Mouse (Mus musculus) thymus, adult 2 months (tissue): Measurements from ENCODE around the gene Pax7. TPM values are rescaled to one million over a fixed set of nuclear protein-coding genes. Genes with fewer than 3 reads are reported as not detected.

ENCODE experiments used
- DNase-seq: peaks from one replicate; pipeline ENCODE4 v3.0.0; 2021
- H3K27ac ChIP-seq: fragments of 200-500 bp; 2 replicates; pipeline ENCODE4 v1.5.1; 2012; ENCODE audit warnings: low read length, control low read depth; ENCODE audit not compliant: control insufficient read depth, insufficient read depth
- H3K27me3 ChIP-seq: fragments of 200-500 bp; 2 replicates; pipeline ENCODE4 v1.6.1; 2012; ENCODE audit warnings: mild to moderate bottlenecking, low read length, moderate library complexity, mixed read lengths; ENCODE audit not compliant: control insufficient read depth, insufficient read depth
- H3K36me3 ChIP-seq: fragments of 200-500 bp; 2 replicates; pipeline ENCODE4 v1.6.1; 2012; ENCODE audit warnings: mild to moderate bottlenecking, low read length, moderate library complexity; ENCODE audit not compliant: control insufficient read depth, insufficient read depth
- H3K4me1 ChIP-seq: fragments of 200-500 bp; replicated peaks from 2 replicates; pipeline ENCODE4 v1.6.1; 2012; ENCODE audit warnings: low read length; ENCODE audit not compliant: control insufficient read depth, insufficient read depth
- H3K4me3 ChIP-seq: fragments of 200-500 bp; 2 replicates; pipeline ENCODE4 v1.5.1; 2012; ENCODE audit warnings: mild to moderate bottlenecking, low read length, control low read depth, moderate library complexity; ENCODE audit not compliant: control insufficient read depth, insufficient read depth
- CTCF ChIP-seq: fragments of 200-500 bp; IDR thresholded peaks from 2 replicates; pipeline ENCODE4 v1.5.1; 2012; ENCODE audit warnings: mild to moderate bottlenecking, control low read depth, low read length, moderate library complexity, borderline replicate concordance; ENCODE audit not compliant: control insufficient read depth, poor library complexity, insufficient read depth; ENCODE audit errors: extremely low read depth
- POLR2A ChIP-seq: fragments of 200-500 bp; IDR thresholded peaks from 2 replicates; pipeline ENCODE4 v1.6.1; 2012; ENCODE audit warnings: mild to moderate bottlenecking, low read length, control low read depth, moderate library complexity; ENCODE audit not compliant: control insufficient read depth, poor library complexity, insufficient read depth; ENCODE audit errors: extremely low read depth
- WGBS: fragments of 180-500 bp; shearing (Covaris S2); methylation state at CpG from one replicate; pipeline ENCODE4 v1.1.7; 2018; 5-methylcytosine and 5-hydroxymethylcytosine counted together
- polyA plus RNA-seq: library from polyadenylated mRNA; depleted of rRNA; stranded (reverse); fragments of >200 nt; gene quantifications from 2 replicates; pipeline ENCODE4 v1.2.3, GENCODE M21; 2012; rRNA removed

Pax7 gene
- polyA plus RNA-seq, 1 experiment, result 1.1 TPM

GRCm38 (mm10) chr4:139688058-139688457, 145.3 kb downstream of the Pax7 start:
- Histone ChIP-seq H3K36me3 (no peaks in the 10 kb centered on the region), H3K27ac (no peak overlapping the region), H3K4me3 (no peak overlapping the region), H3K4me1 (no peaks in the 10 kb centered on the region), H3K27me3 (no peaks in the 10 kb centered on the region)
- 62% methylated on average over 9 of the region's 9 CpGs for WGBS
- TF ChIP-seq POLR2A, result no peak
- TF ChIP-seq CTCF, result no peak
- no peak for DNase-seq

Other genes with a start within 250 kb of the Pax7 start
- gene Gm21969, start 230.3 kb downstream of the Pax7 start, polyA plus RNA-seq, result 0.04 TPM in 1 of 2 replicates, not detected in the other
- gene Aldh4a1, start 210.7 kb downstream of the Pax7 start, polyA plus RNA-seq, result 60.5 and 69.2 TPM in 2 replicates
- gene Tas1r2, start 180.0 kb downstream of the Pax7 start, polyA plus RNA-seq, result 0.05 and 0.17 TPM in 2 replicates
- gene Klhdc7a, start 134.5 kb upstream of the Pax7 start, polyA plus RNA-seq, result 6.3 and 8.2 TPM in 2 replicates